Mouse (Mus musculus) C2C12 (cell line): Measurements from ENCODE around the gene Gm49395. TPM values are rescaled to one million over a fixed set of nuclear protein-coding genes. Genes with fewer than 3 reads are reported as not detected.

Source experiments
- H3K27me3 ChIP-seq: one replicate; pipeline ENCODE4 v1.6.1; 2011; ENCODE audit not compliant: control insufficient read depth, insufficient read depth, insufficient read length
- H3K36me3 ChIP-seq: one replicate; pipeline ENCODE4 v1.6.1; 2011; ENCODE audit not compliant: control insufficient read depth, insufficient read depth
- H3K4me3 ChIP-seq: one replicate; pipeline ENCODE4 v1.5.1; 2011; ENCODE audit warnings: mild to moderate bottlenecking, control low read depth; ENCODE audit not compliant: poor library complexity, insufficient read depth, severe bottlenecking
- H3K79me2 ChIP-seq: one replicate; pipeline ENCODE4 v1.6.1; 2011; ENCODE audit not compliant: control insufficient read depth, insufficient read depth
- H3K79me3 ChIP-seq: one replicate; pipeline ENCODE4 v1.6.1; 2011; ENCODE audit warnings: low read depth, control low read depth
- H3ac ChIP-seq: one replicate; pipeline ENCODE3; 2011; ENCODE audit warnings: low read depth; ENCODE audit not compliant: control insufficient read depth, insufficient read length
- CEBPB ChIP-seq: IDR thresholded peaks from one replicate; pipeline ENCODE4 v1.6.1; 2011; ENCODE audit warnings: low read depth, mild to moderate bottlenecking, control low read depth, moderate library complexity
- CTCF ChIP-seq: IDR thresholded peaks from one replicate; pipeline ENCODE4 v1.5.1; 2011; ENCODE audit not compliant: control insufficient read depth, insufficient read depth, insufficient read length
- FOSL1 ChIP-seq: IDR thresholded peaks from one replicate; pipeline ENCODE4 v1.8.0; 2011; ENCODE audit warnings: mild to moderate bottlenecking, low read length; ENCODE audit not compliant: poor library complexity, insufficient read depth, severe bottlenecking
- MAX ChIP-seq: IDR thresholded peaks from one replicate; pipeline ENCODE4 v1.6.1; 2011; ENCODE audit warnings: mild to moderate bottlenecking, control low read depth
- MYOD1 ChIP-seq: IDR thresholded peaks from one replicate; pipeline ENCODE4 v1.6.1; 2011; ENCODE audit warnings: low read depth; ENCODE audit not compliant: control insufficient read depth, insufficient read length
- MYOG ChIP-seq: IDR thresholded peaks from one replicate; pipeline ENCODE4 v1.6.1; 2011; ENCODE audit not compliant: control insufficient read depth, insufficient read length; ENCODE audit errors: extremely low read depth
- USF1 ChIP-seq: IDR thresholded peaks from one replicate; pipeline ENCODE4 v1.6.1; 2011; ENCODE audit warnings: low read depth, mild to moderate bottlenecking, control low read depth, moderate library complexity
- polyA plus RNA-seq: library from polyadenylated mRNA; unstranded; fragments of >200 nt; fragmentation: generic; extraction: Trizol; gene quantifications from one replicate; pipeline ENCODE4 v1.2.1, GENCODE M21; 2012; ENCODE audit warnings: missing spikeins

The Gm49395 gene
- polyA plus RNA-seq, 1 experiment: 0.12 TPM

DNA sequence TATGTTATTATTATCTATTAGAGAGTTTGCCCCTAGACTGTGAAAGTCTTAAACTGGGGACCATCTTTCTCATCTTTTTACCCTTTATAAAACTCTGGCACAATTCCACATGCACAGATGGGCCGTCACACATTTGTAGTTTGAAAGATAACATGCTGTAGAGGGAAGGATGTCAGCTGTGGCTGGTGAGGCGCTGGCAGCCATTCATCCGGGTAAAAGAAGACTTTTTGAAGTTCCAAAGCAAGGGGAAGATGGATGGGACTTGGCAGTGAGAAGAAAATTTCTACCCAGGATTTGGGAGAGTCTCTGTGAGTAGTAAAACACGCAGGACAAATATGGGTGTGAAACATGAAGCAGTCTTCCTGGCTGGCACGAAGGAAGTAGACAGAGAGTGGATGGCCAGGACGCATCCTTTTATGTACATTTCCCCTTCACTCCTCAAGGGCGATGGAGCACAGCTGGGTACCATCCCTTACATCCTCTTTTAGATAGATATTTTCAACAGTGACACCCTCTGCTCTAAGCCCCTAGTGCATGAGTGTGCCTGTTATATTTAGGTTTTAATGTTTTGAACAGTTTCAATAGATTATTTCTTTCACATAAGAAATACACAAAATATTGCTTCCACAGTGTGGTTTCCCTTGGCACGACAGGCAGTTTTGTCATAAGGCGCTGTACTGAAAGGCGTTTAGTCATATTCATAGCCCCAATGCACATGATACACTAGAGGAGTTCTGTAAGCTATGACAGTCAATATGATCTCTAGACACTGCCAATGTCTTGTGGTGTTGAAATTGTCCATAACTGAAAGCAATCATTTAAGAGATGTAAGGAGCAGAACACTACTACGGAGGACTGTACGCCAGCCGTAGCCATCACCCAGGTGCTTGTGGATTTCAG is 50.8 kb downstream of the Gm49395 start:
- H3K36me3 ChIP-seq: no peaks in the 10 kb centered on the region
- no peaks in the 10 kb centered on the region for H3K79me2 ChIP-seq
- TF ChIP-seq FOSL1 (no peak), CTCF (no peak), USF1 (no peak), CEBPB (no peak), MAX (no peak), MYOD1 (no peak), MYOG (no peak)
- no peak overlapping the region for H3ac ChIP-seq
- H3K4me3 ChIP-seq: no peak overlapping the region
- no peaks in the 10 kb centered on the region for H3K27me3 ChIP-seq
- no peaks in the 10 kb centered on the region for H3K79me3 ChIP-seq

DNA sequence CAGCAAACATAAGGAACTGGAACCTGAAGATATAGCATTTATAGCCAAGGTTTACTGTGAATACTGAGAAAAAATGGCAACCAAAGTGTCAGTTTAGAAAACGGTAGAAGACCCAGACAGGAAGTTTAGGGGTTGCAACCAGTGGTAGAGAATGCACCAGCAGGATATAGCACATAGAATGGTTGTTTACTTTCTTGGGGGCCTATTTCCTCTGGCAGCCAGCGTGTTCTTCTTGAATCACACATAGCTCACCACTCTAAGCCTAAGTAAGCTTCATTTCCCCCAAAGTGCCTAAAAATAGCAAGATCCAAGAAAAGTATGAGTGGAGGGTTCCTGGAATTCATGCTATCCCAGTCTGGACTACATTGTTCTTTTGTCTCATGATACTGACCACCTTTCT is 59.1 kb downstream of the Gm49395 start:
- no peak overlapping the region for H3ac ChIP-seq
- H3K79me2 ChIP-seq: no peaks in the 10 kb centered on the region
- H3K36me3 ChIP-seq: no peaks in the 10 kb centered on the region
- TF ChIP-seq CEBPB (no peak), MYOG (no peak), MAX (no peak), FOSL1 (no peak), CTCF (no peak), USF1 (no peak), MYOD1 (no peak)
- no peaks in the 10 kb centered on the region for H3K79me3 ChIP-seq
- no peak overlapping the region for H3K4me3 ChIP-seq
- H3K27me3 ChIP-seq: no peaks in the 10 kb centered on the region

DNA sequence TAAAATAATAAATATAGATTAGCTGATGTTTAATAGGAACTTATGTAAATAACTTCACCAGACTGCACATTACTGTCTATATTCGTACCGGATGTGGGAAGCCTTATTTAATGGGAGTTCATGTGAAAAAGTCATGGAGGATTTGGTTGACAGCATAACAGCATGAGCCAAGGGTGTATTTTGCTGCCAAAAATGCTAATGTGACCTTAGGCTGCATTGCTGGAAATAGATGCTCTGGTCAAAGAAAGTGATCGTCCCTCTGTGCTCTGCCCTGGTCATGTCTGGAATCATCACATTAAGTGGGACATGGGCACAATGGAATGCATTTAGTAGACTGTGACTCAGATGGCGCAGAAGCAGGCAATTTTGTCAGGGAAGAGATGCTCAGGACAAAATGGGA is 64.4 kb downstream of the Gm49395 start:
- Histone ChIP-seq H3K4me3 (no peak overlapping the region), H3K79me2 (no peaks in the 10 kb centered on the region), H3K27me3 (no peaks in the 10 kb centered on the region), H3K79me3 (no peaks in the 10 kb centered on the region), H3ac (no peak overlapping the region), H3K36me3 (no peaks in the 10 kb centered on the region)
- TF ChIP-seq MAX: no peak
- TF ChIP-seq USF1: no peak
- TF ChIP-seq CEBPB: no peak
- no peak for TF ChIP-seq FOSL1
- TF ChIP-seq MYOG: no peak
- TF ChIP-seq CTCF: no peak
- no peak for TF ChIP-seq MYOD1

DNA sequence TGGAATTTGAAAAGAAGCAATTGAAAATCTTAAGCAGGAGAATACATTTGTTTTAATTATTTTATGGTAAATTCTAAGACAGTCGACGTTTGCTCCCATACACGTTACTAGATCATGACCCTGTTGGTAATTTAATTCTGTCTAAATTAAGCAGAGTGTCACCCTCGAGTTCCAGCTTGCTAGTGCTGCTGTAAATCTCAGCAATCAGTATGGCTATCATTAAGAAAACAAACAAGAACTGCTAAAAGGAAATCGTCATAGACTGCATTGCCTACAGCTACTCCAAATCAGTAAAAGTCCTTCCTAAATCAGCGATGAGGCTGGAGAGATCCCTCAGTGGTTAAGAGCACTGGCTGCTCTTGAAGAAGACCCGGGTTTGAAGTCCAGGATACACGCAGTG is 66.3 kb downstream of the Gm49395 start:
- Histone ChIP-seq H3K27me3 (no peaks in the 10 kb centered on the region), H3K36me3 (no peaks in the 10 kb centered on the region), H3ac (no peak overlapping the region), H3K79me3 (no peaks in the 10 kb centered on the region), H3K4me3 (no peak overlapping the region), H3K79me2 (no peaks in the 10 kb centered on the region)
- TF ChIP-seq USF1 (no peak), CTCF (no peak), FOSL1 (no peak), MYOD1 (no peak), MAX (no peak), CEBPB (no peak), MYOG (no peak)

DNA sequence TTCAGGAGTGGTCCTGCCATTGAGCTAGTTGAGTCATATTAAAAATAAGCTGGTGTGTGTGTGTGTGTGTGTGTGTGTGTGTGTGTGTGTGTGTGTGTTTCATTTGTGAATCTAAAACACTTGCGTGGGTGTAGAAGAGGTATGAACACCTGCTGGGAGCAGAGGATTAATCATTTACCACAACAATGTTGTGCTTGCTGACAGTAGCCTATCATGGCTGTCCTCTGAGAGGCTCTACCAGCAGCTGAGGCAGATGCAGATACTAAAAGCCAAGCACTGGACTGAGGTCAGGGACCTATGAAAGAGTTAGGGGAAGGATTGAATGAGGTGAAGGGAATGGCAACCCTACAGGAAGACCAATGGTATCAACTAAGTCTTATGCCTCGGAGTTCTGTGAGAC is 68.6 kb downstream of the Gm49395 start:
- Histone ChIP-seq H3K36me3 (no peaks in the 10 kb centered on the region), H3K27me3 (no peaks in the 10 kb centered on the region), H3K4me3 (no peak overlapping the region), H3ac (no peak overlapping the region), H3K79me2 (no peaks in the 10 kb centered on the region), H3K79me3 (no peaks in the 10 kb centered on the region)
- TF ChIP-seq MYOG: no peak
- no peak for TF ChIP-seq MYOD1
- no peak for TF ChIP-seq CTCF
- no peak for TF ChIP-seq FOSL1
- no peak for TF ChIP-seq USF1
- no peak for TF ChIP-seq MAX
- no peak for TF ChIP-seq CEBPB
